Mouse (Mus musculus) MEL (cell line): ENCODE results near the gene Cyp27a1. TPM values are rescaled to one million over a fixed set of nuclear protein-coding genes. Genes with fewer than 3 reads are reported as not detected.

Experiments
- DNase-seq: peaks from one replicate; pipeline ENCODE4 v3.0.0; 2011; ENCODE audit warnings: low read depth, low spot score
- H3K27ac ChIP-seq: 2 replicates; pipeline ENCODE4 v1.5.1; 2012; ENCODE audit warnings: low read depth, mild to moderate bottlenecking, control low read depth, low read length, moderate library complexity; ENCODE audit not compliant: control insufficient read depth
- H3K27me3 ChIP-seq, 2 experiments: fragments of 150-350 bp in 1 of 2; sonication (generic) in 1 of 2; 2 replicates each; pipeline ENCODE4 v1.6.1; 2012; ENCODE audit warnings: low read length in 2 of 2, mild to moderate bottlenecking in 2 of 2, improper control_type of control experiment in 1 of 2, moderate library complexity in 1 of 2; ENCODE audit not compliant: insufficient read depth in 2 of 2, control insufficient read depth in 1 of 2
- H3K36me3 ChIP-seq, 2 experiments: 2 replicates each; pipeline ENCODE4 v1.6.1; 2012 to 2014; ENCODE audit warnings: low read length in 2 of 2, improper control_type of control experiment in 1 of 2, inconsistent platforms in 1 of 2, mild to moderate bottlenecking in 1 of 2; ENCODE audit not compliant: insufficient read depth in 2 of 2, control insufficient read depth in 1 of 2
- H3K4me1 ChIP-seq, 2 experiments: fragments of 150-350 bp in 1 of 2; sonication (generic) in 1 of 2; 2 replicates each; pipeline ENCODE4 v1.6.1; 2012; ENCODE audit warnings: low read length in 2 of 2, improper control_type of control experiment in 1 of 2, mild to moderate bottlenecking in 1 of 2; ENCODE audit not compliant: insufficient read depth in 2 of 2, control insufficient read depth in 1 of 2
- H3K4me3 ChIP-seq, 2 experiments: fragments of 150-350 bp in 1 of 2; sonication (generic) in 1 of 2; 2 replicates each; pipeline ENCODE4 v1.5.1; 2012; ENCODE audit warnings: low read depth in 2 of 2, low read length in 2 of 2, mild to moderate bottlenecking in 2 of 2, moderate library complexity in 2 of 2, control low read depth in 1 of 2, improper control_type of control experiment in 1 of 2; ENCODE audit not compliant: control insufficient read depth in 1 of 2, insufficient read depth in 1 of 2
- H3K79me2 ChIP-seq: 2 replicates; pipeline ENCODE4 v1.6.1; 2012; ENCODE audit warnings: mild to moderate bottlenecking, low read length, moderate library complexity; ENCODE audit not compliant: control insufficient read depth, poor library complexity, insufficient read depth
- H3K9ac ChIP-seq: 2 replicates; pipeline ENCODE4 v1.6.1; 2012; ENCODE audit warnings: low read depth, mild to moderate bottlenecking, control low read depth, low read length, moderate library complexity; ENCODE audit not compliant: control insufficient read depth, poor library complexity, severe bottlenecking
- H3K9me3 ChIP-seq: fragments of 150-350 bp; sonication (generic); replicated peaks from 2 replicates; pipeline ENCODE4 v1.6.1; 2012; ENCODE audit warnings: mild to moderate bottlenecking, low read length, improper control_type of control experiment, moderate library complexity; ENCODE audit not compliant: insufficient read depth
- ELF1 ChIP-seq: IDR thresholded peaks from 2 replicates; pipeline ENCODE4 v1.6.1; 2014; ENCODE audit warnings: low read depth, mild to moderate bottlenecking, inconsistent platforms, low read length, improper control_type of control experiment, moderate library complexity
- MAX ChIP-seq: IDR thresholded peaks from 2 replicates; pipeline ENCODE4 v1.6.1; 2011; ENCODE audit warnings: low read length, improper control_type of control experiment
- MXI1 ChIP-seq: IDR thresholded peaks from 2 replicates; pipeline ENCODE4 v1.6.1; 2011; ENCODE audit warnings: mild to moderate bottlenecking, low read depth, low read length, improper control_type of control experiment
- POLR2AphosphoS2 ChIP-seq: IDR thresholded peaks from 2 replicates; pipeline ENCODE4 v1.6.1; 2011; ENCODE audit warnings: low read length, improper control_type of control experiment
- POLR2AphosphoS5 ChIP-seq: IDR thresholded peaks from 2 replicates; pipeline ENCODE4 v1.6.1; 2012; ENCODE audit warnings: low read depth, borderline replicate concordance, mild to moderate bottlenecking, inconsistent platforms, low read length, moderate library complexity, mixed read lengths
- TAL1 ChIP-seq: IDR thresholded peaks from 2 replicates; pipeline ENCODE4 v1.6.1; 2012; ENCODE audit warnings: mild to moderate bottlenecking, inconsistent platforms, low read length, moderate library complexity, mixed read lengths
- UBTF ChIP-seq: IDR thresholded peaks from 2 replicates; pipeline ENCODE4 v1.6.1; 2012; ENCODE audit warnings: low read depth, mild to moderate bottlenecking, inconsistent platforms, low read length, improper control_type of control experiment, moderate library complexity, borderline replicate concordance; ENCODE audit not compliant: insufficient read depth
- USF1 ChIP-seq: IDR thresholded peaks from 2 replicates; pipeline ENCODE4 v1.6.1; 2014; ENCODE audit warnings: low read depth, mild to moderate bottlenecking, inconsistent platforms, low read length, improper control_type of control experiment, moderate library complexity
- ZC3H11A ChIP-seq: IDR thresholded peaks from 2 replicates; pipeline ENCODE4 v1.6.1; 2012; ENCODE audit warnings: low read depth, mild to moderate bottlenecking, inconsistent platforms, low read length, improper control_type of control experiment
- ZNF384 ChIP-seq: IDR thresholded peaks from 2 replicates; pipeline ENCODE4 v1.6.1; 2012; ENCODE audit warnings: low read depth, mild to moderate bottlenecking, inconsistent platforms, low read length, improper control_type of control experiment
- polyA plus RNA-seq, 2 experiments: library from polyadenylated mRNA; stranded (reverse) in 1 of 2; unstranded in 1 of 2; fragments of >175 nt in 1 of 2; fragments of >200 nt in 1 of 2; gene quantifications; 2 replicates each; pipeline versions ENCODE4 v1.2.1 to v1.2.4; 2012; ENCODE audit warnings: low replicate concordance in 2 of 2, low read depth in 1 of 2; ENCODE audit not compliant: insufficient read length in 2 of 2, insufficient read depth in 1 of 2, missing spikeins in 1 of 2
- total RNA-seq: library from RNA; depleted of rRNA; stranded (reverse); fragments of 300-350 nt; gene quantifications from 2 replicates; pipeline ENCODE4 v1.2.3, GENCODE M21; 2012; rRNA removed

Gene Cyp27a1
- not detected in 2 replicates for total RNA-seq
- not detected for polyA plus RNA-seq

DNA sequence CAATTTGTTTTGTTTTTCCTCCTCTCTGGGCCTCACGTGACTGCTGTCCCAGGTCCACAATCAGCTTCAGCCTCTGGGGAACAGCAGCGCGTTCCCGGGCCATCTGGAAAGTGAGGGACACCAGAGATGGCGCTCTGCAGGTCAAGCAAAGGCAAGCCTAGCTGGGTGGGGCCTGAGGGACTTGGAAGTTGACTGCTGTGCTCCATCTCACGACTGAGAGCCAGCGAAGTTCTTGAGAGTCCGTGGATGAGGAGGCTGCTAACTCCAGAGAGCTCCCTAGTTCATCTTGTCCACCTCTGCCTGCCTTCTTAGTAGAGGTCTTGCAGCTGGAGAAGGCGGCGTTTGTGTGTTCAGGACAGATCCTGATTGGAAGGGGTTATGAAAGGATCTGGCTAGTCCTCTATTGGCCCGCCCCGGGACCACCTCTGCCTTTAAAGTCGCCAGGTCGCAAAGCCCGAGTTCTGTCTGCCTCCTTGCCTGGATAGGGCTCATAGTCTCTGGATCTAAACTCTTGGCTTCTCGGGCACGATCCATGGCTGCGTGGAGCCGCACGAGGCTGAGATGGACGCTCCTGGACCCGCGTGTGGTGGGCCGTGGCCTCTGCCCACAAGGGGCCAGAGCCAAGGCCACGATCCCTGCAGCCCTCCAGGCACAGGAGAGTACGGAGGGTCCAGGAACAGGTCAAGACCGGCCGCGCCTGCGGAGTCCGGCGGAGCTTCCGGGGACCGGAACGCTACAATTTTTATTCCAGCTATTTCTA, at the start of gene Cyp27a1:
Gene Cyp27a1, plus strand, starts transcription at position 476 of the 760 bp plus-strand sequence.
- no peaks in the 10 kb centered on the region for H3K9me3 ChIP-seq
- 0 out of 4 replicates have a peak, but pooled peaks cover 0 to 3% of the 10 kb centered on the region in 2 experiments for H3K36me3 ChIP-seq
- DNase-seq, result no peak
- no peak within 1 kb of the TSS; the same call in 1 of the 2 replicates for H3K27ac ChIP-seq
- no peaks in the 10 kb centered on the region for H3K27me3 ChIP-seq
- H3K79me2 ChIP-seq, result no peaks in the 10 kb centered on the region
- peak within 1 kb of the TSS; percentile 79 for H3K9ac ChIP-seq
- TF ChIP-seq POLR2AphosphoS2 (no peak), USF1 (peak; percentile 39; the same call in 1 of the 2 replicates)
- peak within 1 kb of the TSS; percentile 68 to 70 for H3K4me3 ChIP-seq
- peaks cover 0 to 16% of the 10 kb centered on the region in 2 experiments; a peak in 2 of 4 replicates for H3K4me1 ChIP-seq

DNA sequence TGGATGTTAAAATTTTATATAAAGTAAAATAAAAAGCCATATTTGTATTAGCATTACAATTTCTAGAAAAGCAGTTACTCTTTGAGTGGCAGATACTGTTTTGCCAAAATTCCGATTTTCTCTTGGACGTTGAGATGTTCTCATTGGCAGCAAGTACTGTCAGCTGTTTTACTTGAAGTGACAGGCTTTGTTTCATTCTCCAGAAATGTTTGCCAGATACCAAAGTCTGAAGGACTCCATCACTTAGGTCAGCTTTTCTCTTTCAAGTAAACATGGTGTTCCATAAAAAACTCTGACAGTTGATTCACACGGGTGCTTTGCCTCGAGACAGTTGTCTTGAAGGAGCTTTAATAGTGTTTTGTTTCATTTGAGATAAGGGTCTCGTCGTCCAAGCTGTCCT, 48.2 kb upstream of the Cyp27a1 start:
- no peaks in the 10 kb centered on the region for H3K27me3 ChIP-seq
- DNase-seq, result no peak
- H3K9me3 ChIP-seq, result no peaks in the 10 kb centered on the region
- H3K9ac ChIP-seq, result no peak overlapping the region
- H3K27ac ChIP-seq, result no peak overlapping the region
- H3K4me3 ChIP-seq, result no peak overlapping the region
- peaks cover 4 to 20% of the 10 kb centered on the region in 2 experiments for H3K36me3 ChIP-seq
- H3K4me1 ChIP-seq, result peaks cover 4 to 12% of the 10 kb centered on the region in 2 experiments
- no peak for TF ChIP-seq POLR2AphosphoS5
- TF ChIP-seq UBTF, result no peak
- no peak for TF ChIP-seq MXI1
- no peak for TF ChIP-seq TAL1
- TF ChIP-seq ELF1, result no peak
- TF ChIP-seq ZNF384, result no peak
- TF ChIP-seq POLR2AphosphoS2, result no peak
- TF ChIP-seq USF1, result no peak
- TF ChIP-seq ZC3H11A, result no peak
- TF ChIP-seq MAX, result no peak
- TF ChIP-seq, all 39 proteins: peak for 0
- peaks cover 40% of the 10 kb centered on the region for H3K79me2 ChIP-seq

DNA sequence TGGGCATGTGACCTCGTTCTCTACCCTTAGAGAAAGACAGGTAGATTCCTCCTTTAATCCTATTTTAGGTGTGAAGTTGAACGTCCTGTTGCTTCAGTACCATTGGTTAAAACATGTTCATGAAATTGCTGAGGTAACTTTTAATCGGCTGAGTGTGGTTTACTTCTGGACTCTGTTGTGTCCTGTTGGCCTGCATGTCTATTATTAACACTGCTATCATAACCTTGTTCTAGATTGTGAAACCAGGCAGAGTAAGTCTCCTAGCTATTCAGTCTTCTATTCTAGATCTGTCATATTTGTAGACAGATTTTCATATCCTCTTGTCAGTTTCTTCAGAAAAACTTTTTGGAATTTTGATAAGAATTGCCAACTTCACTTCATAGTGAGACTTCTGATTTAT, 45.0 kb upstream of the Cyp27a1 start:
- no peak for DNase-seq
- peaks cover 28% of the 10 kb centered on the region for H3K79me2 ChIP-seq
- no peaks in the 10 kb centered on the region for H3K27me3 ChIP-seq
- no peak overlapping the region for H3K9ac ChIP-seq
- peaks cover 12 to 13% of the 10 kb centered on the region in 2 experiments for H3K36me3 ChIP-seq
- peaks cover 0 to 4% of the 10 kb centered on the region in 2 experiments for H3K4me1 ChIP-seq
- TF ChIP-seq MAX, result no peak
- no peaks in the 10 kb centered on the region for H3K9me3 ChIP-seq
- no peak overlapping the region for H3K27ac ChIP-seq
- no peak overlapping the region for H3K4me3 ChIP-seq
